Mouse (Mus musculus): ENCODE data around the gene Serpinb3a.
"Not testable (repeated sequence)": the region's sequence is repeated elsewhere in the genome, so short reads cannot be mapped to it uniquely, and the experiment has no call there.

Gene Serpinb3a

DNA sequence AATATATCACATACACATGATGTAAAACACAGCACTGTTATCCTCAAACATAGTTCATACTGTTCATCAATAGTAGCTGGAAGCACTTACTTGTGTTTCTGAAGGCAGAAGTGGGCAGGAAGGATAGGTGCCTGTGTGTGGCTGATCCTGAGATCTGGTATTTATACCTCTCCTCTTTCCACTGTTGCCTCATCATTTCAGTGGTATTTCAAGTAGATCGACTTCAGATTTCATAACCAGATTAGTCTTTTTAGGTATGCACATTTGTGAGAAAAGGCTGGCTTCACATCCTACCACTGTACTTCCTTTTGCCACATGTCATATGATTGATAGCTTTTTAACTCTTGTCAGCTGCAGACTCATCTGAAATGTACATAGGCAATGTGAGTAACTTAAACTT, at the start of gene Serpinb3a:
TSS of gene Serpinb3a (minus strand) at position 101 of the 400 bp plus-strand sequence.
- no peak for DNase-seq (ENCODE audit: low spot score)

DNA sequence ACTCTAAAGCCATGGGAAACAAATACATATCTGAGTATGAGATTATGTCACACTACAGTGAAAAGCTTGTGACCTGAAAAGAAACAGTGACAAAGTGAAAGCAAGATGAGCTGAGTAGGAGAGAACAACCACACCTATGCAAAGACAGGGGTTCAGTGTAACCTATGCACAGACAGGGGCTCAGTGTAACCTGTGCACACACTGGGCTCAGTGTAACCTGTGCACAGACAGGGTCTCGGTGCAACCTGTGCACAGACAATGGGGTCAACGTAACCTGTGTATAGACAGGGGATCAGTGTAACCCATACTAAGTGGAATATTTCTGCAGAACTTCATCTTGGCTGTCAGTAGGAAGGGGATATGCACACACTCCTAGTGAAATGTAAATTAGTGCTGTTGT, 46.3 kb upstream of the Serpinb3a start:
- DNase-seq (ENCODE audit: low spot score) = no peak

DNA sequence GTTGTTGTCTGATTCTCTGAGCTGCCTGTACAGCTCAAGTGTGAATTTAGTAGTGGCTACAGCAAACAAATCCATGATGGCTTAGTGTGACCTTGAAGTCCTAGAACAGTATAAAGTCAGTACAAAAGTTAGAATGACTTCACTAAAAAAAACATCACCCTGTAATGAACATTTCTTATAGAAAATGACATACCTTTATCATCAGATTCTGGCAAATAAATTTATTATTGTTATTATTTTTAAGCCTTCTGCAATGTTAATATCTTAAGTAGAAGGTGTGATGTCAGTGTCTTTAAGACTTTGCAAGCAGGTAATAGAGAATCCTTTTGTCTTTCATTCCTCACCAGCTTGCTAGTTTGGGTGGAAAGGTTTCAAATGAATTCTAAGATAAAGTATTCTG, 31.3 kb upstream of the Serpinb3a start, which contains the start of gene Serpinb3d:
TSS of gene Serpinb3d (minus strand) at position 101 of the 400 bp plus-strand sequence.
- DNase-seq (ENCODE audit: low spot score) = no peak

DNA sequence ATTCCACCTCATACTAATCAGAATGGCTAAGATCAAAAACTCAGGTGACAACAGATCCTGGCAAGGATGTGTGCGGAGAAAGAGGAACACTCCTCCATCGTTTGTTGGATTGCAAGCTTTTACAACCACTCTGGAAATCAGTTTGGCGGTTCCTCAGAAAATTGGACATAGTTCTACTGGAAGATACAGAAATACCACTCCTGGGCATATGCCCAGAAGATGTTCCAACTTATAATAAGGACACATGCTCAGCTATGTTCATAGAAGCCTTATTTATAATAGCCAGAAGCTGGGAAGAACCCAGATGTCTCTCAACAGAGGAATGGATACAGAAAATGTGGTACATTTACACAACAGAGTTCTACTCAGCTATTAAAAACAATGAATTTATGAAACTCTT, 17.9 kb downstream of the Serpinb3a start:
- DNase-seq (ENCODE audit: low spot score) = not testable (repeated sequence)

DNA sequence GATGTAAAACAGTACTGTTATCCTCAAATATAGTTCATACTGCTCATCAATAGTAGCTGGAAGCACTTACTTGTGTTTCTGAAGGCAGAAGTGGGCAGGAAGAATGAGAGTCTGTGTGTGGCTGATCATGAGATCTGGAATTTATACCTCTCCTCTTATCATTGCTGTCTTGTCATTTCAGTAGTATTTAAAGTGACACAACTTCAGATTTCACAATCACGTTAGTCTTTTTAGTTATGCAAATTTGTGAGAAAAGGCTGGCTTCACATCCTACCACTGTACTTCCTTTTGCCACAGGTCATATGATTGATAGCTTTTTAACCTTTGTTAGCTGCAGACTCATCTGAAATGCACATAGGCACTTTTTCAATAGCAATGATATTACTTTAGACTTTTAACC, 26.2 kb downstream of the Serpinb3a start:
- DNase-seq (ENCODE audit: low spot score) = no peak

DNA sequence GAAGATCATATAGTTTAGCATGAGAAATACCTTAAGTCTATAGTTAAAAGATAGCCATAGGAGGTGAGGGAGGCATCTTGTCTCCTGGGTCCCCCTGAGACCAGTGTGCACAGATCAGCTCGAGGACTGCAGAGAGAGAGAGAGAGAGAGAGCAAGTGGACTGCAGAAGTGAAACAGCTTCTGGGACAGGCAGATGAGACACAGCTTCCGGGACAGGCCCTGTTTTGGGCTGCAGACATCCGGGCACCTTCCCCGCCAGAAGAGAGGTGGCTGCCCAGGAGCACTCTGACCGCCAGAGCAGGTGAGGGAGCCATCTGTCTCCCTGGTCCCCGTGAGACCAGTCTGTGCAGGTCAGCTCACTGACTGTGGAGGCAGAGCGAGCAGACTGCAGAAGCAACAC, 36.9 kb downstream of the Serpinb3a start:
- no peak for DNase-seq (ENCODE audit: low spot score)

DNA sequence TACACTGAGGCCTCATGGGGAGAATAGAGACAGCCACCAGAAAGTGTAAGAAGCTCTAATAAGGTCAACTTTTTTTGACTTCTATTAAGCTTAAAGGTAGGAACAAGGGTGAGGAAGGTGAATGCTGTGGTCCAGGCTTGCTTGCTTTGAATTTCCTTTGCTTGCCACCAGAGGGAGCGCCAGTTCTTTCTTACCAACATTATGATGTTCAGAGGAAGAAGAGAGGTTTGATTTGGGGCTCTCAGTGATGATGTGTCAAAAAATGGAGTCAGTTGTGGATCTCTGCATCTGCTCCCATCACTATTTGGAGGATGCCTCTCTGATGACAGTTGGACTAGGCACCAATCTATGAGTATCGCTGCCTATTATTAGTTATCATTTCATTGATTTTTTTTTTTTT, 37.6 kb downstream of the Serpinb3a start:
- peak; percentile 54 for DNase-seq (ENCODE audit: low spot score)

DNA sequence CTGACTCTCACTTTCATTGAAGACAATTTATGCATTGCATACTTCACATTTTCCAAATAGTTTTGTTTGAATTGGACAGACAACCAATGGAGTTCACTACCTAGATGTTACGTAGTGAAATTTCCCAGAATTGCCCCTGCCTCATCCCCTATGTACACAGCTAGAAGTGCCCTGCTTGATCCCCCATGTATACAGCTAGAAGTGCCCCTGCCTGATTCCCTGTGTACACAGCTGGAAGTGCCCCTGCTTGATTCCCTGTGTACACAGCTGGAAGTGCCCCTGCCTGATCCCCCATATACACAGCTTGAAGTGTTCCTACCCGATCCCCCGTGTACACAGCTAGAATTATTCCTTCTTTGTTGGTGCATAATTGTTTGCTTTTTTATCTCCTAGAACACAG, 45.8 kb downstream of the Serpinb3a start:
- no peak for DNase-seq (ENCODE audit: low spot score)

DNA sequence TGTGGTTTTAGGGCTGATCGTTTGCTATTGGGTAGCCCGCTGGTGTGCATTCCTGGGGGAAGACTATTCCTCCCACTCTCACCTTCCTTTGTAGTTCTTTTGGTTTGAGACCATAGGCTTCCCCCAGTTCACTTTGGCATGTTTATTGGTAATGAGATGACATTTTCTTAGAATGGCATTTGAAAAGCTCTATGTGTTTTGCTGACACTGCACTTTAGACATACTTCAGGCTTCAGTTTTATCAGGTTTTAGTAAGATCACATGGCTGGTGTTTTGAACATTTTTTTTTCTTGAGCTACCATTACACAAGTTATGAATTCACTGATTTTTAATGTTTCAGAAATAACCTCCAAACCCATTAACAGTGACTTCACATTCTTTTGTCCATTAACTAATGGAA, 50.3 kb downstream of the Serpinb3a start:
- no peak for DNase-seq (ENCODE audit: low spot score)

DNA sequence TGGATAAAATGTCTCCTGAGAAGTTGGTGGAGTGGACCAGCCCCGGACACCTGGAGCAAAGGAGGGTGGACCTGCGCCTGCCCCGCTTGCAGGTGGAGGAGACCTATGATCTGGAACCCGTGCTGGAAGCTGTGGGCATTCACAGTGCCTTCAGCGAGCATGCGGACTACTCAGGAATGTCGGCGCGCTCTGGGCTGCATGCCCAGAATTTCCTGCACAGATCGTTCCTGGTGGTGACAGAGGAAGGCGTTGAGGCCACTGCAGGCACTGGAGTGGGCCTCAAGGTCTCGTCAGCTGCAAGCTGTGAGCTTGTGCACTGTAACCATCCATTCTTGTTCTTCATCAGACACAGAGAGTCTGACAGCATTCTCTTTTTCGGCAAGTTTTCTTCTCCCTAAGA, 51.7 kb downstream of the Serpinb3a start:
- DNase-seq (ENCODE audit: low spot score) = no peak
